Mouse (Mus musculus) urinary bladder, postnatal 36 days (tissue): ENCODE results near the gene Ttc38.

Source experiments
- DNase-seq, 2 experiments: peaks; one replicate each; pipeline ENCODE4 v3.0.0; 2022; ENCODE audit warnings: low spot score in 2 of 2, mixed read lengths in 1 of 2

The Ttc38 gene

GRCm38 (mm10) chr15:85831954-85832590, at the start of gene Ttc38:
Ttc38 (plus strand) TSS chr15:85832306.
- peak; percentile 80 to 88 for DNase-seq

GRCm38 (mm10) chr15:85783146-85783545, 49.0 kb upstream of the Ttc38 start:
- DNase-seq: no peak

DNA sequence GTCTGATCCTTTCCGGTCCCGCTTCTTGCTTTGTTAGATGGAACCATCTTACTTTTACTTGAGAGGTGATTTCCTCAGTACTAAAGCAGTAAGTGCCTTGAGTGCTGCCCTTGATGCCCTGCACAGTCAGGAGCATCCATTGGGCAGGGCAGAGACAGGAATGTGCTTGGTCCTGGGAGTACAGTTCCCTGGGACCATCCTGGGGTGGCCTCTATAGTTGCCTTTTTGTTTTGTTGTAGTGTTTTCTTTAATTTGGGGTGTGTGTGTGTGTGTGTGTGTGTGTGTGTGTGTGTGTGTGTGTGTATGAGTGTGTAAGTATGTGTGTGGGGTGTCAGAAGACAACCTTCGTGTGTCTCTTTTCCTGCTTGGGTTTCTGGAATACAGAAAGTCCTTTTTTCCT, 47.8 kb upstream of the Ttc38 start:
- DNase-seq: no peak

DNA sequence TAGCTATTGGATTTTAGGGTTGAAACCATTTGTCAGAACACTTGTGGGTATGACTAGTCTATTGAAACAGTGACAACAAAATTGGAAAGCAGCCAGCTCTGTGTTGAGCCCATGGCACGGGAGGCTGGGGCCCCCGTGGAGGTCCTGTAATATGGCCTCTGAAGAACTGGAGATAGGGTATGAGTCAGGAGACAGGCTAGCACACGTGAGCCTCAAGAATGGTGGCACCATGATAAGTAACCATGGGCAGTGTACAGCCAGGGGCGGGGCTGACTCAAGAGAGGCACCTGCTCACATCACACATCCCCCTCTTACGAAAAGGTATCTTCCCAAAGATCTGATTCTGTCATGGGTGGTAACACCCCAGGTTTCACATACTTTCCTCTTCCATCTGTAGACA, 45.4 kb upstream of the Ttc38 start:
- DNase-seq: no peak

- no peak for DNase-seq
Measured at GRCm38 (mm10) chr15:85787482-85787881, 44.6 kb upstream of the Ttc38 start.

GRCm38 (mm10) chr15:85788051-85788450, 44.1 kb upstream of the Ttc38 start:
- no peak for DNase-seq

DNA sequence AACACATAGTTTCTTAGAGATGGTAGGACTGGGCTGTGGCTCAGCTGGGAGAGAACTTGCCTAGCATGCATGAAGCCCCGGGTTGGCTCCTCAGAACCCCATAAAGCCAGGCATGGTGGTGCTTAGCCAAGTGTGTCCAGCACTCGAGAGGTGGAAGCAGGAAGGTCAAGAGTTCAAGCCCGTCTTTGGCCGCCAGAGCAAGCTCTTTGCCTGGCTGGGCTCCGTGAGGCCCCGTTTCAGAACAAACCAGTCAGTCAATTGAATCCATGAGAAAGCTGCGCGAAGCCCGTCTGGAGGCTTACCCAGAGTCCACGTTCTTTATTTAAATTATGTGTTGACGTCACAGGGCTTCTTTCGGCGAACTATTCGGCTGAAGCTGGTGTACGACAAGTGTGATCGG, 43.5 kb upstream of the Ttc38 start:
- DNase-seq: no peak

GRCm38 (mm10) chr15:85791449-85791848, 40.7 kb upstream of the Ttc38 start:
- DNase-seq: no peak

DNA sequence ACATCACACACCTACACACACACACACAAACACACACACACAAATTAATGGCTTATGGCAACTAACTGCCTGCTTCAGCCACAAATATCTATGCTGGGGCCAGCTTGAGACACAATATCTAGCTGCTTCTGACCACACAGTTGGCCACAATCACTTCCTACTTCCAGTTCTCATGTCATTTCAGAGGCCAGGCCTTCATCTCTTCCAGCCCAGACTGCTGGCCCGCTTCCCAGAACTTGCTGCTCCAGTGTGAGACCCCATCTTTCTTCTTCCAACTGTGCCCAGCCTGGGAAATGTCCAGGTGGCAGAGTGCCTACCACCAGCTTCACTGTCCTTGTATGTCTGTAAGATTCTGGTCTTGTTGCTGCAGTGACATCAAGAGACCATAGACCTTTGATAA, 39.3 kb upstream of the Ttc38 start:
- DNase-seq: no peak

- no peak for DNase-seq
Measured at GRCm38 (mm10) chr15:85795516-85795915, 36.6 kb upstream of the Ttc38 start.

DNA sequence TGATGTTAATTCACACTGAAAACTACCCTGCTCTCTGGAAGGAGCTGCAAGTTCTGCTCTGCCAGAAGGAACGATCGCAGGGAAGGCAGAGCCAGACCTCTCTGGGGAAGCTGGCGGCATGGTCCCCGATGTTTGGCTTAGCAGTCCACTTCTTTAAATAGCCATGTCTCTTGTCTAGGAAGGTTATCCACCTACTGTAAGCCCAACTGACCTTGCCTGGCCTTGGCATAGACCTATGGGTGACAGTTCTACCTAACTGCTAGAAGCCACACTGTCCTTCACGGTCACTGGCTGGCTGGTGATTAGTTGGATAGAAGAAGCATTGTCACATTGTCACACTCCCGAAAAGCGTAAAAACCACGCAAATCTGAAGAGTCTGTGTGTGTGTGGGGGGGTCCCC, 33.4 kb upstream of the Ttc38 start:
- DNase-seq: no peak

DNA sequence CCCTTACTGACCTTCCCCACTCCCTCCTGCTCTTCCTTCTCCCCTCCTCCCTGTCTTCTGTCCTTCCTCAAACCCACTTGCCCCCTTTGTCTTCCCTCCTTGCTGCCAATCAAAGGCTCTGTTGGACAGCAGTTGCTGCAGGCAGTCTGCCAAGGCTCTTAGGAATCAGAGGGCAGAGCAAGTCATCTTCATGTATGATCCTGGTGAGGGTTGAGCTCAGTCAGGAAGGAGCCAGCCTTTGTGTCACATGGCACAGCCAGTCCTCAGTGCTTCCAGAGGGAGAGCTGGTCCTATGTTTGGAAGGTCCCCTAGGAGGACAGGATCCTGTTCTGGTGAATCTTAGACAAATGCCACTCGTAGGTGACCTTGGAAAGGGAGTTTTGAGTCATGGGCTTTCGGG, 29.2 kb upstream of the Ttc38 start:
- DNase-seq: no peak

GRCm38 (mm10) chr15:85806886-85807285, 25.2 kb upstream of the Ttc38 start:
- DNase-seq: no peak

DNA sequence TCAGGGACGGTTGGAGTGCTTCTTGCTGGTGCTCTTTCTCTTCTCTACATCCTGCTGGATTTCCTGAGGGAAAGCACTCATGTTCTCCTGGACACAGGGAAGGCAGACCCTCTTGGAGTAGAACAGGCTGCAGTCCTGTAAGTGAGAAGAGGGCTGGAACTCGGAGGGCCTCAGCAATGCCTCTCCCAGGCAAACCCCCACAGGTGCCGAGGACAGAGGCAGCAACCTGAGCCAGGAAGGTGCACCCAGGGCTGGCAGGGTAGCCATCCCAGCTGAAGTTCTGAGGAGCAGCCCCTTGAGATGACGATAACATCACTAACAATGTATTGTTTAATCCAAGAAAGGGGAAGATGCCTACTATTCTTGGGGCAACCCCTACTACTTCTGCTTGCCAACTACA, 24.7 kb upstream of the Ttc38 start:
- DNase-seq: no peak

- DNase-seq: no peak
Measured at GRCm38 (mm10) chr15:85808031-85808430, 24.1 kb upstream of the Ttc38 start.

GRCm38 (mm10) chr15:85808434-85808833, 23.7 kb upstream of the Ttc38 start:
- no peak for DNase-seq

GRCm38 (mm10) chr15:85809091-85809490, 23.0 kb upstream of the Ttc38 start:
- DNase-seq: no peak

DNA sequence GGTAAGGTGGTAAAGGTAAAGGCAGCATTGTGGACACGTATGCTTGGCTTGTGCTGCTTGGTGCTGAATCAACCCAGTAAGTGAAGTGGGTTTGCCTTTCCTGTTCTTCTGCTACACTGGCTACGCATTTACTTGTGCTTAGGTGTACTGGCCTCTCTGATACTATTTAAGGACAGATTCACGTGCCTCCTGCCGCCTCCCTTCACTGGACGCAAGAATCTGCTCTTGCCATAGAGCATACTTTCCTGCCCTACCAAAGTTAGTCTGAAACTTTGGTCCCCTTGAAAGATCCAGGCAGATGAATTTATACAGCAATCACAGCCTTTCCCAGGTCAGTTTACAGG, 21.7 kb upstream of the Ttc38 start:
- DNase-seq: no peak

GRCm38 (mm10) chr15:85810806-85811521, 21.1 kb upstream of the Ttc38 start:
- peak; percentile 17 to 38 for DNase-seq

GRCm38 (mm10) chr15:85811535-85812277, 20.4 kb upstream of the Ttc38 start, which contains the start of gene Cdpf1:
Cdpf1 (minus strand) TSS chr15:85811697.
- DNase-seq: peak; percentile 99

DNA sequence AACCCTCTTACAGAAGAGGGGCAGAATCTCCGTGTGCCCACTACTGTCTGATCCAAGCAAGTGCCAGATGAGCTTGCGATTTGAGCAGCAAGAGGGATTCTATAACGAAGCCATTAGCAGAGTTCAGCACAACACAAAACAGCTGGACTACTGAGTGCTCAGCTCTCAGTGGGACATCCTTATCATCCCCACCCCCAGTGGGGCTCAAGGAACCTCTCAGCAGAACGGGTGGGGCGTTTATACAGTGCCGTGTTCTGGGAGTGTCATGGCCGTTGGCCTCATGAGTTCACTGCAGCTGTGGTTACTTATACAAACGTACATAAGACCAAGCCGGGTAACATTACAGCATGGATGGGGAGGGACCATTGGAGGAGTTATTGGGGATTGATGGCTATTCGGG, 18.7 kb upstream of the Ttc38 start:
- no peak for DNase-seq

DNA sequence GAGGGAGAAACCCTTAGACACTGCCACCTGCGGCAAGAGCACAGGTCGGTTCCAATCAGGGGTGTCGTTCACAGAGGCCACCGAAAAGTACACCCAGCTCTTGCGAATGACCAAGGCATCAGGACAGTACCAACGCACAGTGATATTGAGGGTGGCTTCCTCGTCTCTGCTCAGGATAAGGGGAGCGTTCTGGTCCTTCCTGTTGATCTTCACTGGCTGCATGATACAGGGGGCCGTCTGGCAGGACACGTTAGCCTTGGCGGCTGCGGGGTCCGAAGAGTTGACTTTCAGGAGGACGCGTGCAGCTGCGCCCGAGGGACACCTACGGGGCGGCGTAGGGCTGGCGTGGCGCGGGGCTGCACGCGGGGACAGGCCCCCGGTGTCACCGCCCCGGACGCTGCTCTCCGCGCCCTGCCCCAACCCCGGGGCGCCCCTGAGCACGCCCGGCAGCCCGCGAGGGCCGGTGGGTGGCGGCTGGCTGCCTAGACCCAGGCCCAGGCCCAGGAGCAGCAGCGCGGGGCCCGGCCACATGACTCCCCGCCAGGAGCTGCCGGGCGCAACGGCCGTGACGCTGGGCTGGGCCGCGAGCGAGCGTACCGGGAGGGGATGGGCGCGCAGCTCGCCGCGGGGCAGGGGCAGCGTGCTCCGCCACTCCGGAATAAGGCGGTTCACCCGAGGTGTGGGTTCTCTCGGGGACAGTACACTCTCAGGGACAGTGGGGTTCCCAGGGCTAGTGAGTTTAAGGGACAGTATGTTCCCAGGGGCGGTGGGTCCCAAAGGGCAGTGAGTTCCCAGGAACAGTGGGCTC, 10.7 kb upstream of the Ttc38 start, which contains the start of gene Pkdrej:
Gene Pkdrej (minus strand): TSS at position 532 of the 808 bp plus-strand sequence.
- DNase-seq: peak in 1 of 2 experiments; percentile 33
